Mouse (Mus musculus) liver, adult 2 months (tissue): ENCODE measurements around the gene Fbxl17.

Experiments used
- CTCF ChIP-seq: fragments of 200-500 bp; IDR thresholded peaks from 2 replicates; pipeline ENCODE4 v1.5.1; 2011; ENCODE audit warnings: low read depth, low read length, control low read depth
- POLR2A ChIP-seq: fragments of 200-500 bp; IDR thresholded peaks from 2 replicates; pipeline ENCODE4 v1.6.1; 2011; ENCODE audit warnings: low read length, control low read depth; ENCODE audit not compliant: insufficient read depth; ENCODE audit errors: extremely low read depth

- TF ChIP-seq CTCF (no peak), POLR2A (no peak)
These were observed 328.6 kb downstream of the Fbxl17 start for GRCm38 (mm10) chr17:63171264-63171663.
